Mouse (Mus musculus) natural killer cell, adult 2 months (primary cell): ENCODE measurements around the gene Krt14.

ENCODE experiments used
- DNase-seq, 2 experiments: peaks; one replicate each; pipeline ENCODE4 v3.0.0; 2022; ENCODE audit warnings: low spot score in 2 of 2

The Krt14 gene

GRCm38 (mm10) chr11:100168071-100168470 is 39.3 kb downstream of the Krt14 start:
- DNase-seq = no peak

- DNase-seq = no peak
Observed at GRCm38 (mm10) chr11:100164392-100164791, 43.0 kb downstream of the Krt14 start.

- no peak for DNase-seq
Observed at GRCm38 (mm10) chr11:100157908-100158477, 49.4 kb downstream of the Krt14 start.

GRCm38 (mm10) chr11:100157331-100157730 is 50.0 kb downstream of the Krt14 start:
- no peak for DNase-seq

GRCm38 (mm10) chr11:100155497-100156255 is 51.7 kb downstream of the Krt14 start:
- DNase-seq = no peak
